Mouse (Mus musculus) heart, embryonic 12.5 days (tissue): ENCODE measurements around the gene Uimc1. TPM values are rescaled to one million over a fixed set of nuclear protein-coding genes. Genes with fewer than 3 reads are reported as not detected.

Experiments
- ATAC-seq: fragments of 200-750 bp; cut with Nextera tagmentation; 2 replicates; pipeline ENCODE4 v1.8.0; 2017; ENCODE audit warnings: moderate TSS enrichment, moderate library complexity; ENCODE audit not compliant: insufficient number of reproducible peaks, low FRiP score
- H3K27ac ChIP-seq: fragments of 300-500 bp; sonication (generic); 2 replicates; pipeline ENCODE4 v1.5.1; 2016; ENCODE audit warnings: mild to moderate bottlenecking, moderate library complexity; ENCODE audit not compliant: poor library complexity, severe bottlenecking
- H3K27me3 ChIP-seq: fragments of 300-500 bp; sonication (generic); replicated peaks from 2 replicates; pipeline ENCODE4 v1.6.1; 2016; ENCODE audit warnings: mild to moderate bottlenecking, moderate library complexity
- H3K36me3 ChIP-seq: fragments of 300-500 bp; sonication (generic); 2 replicates; pipeline ENCODE4 v1.6.1; 2016; ENCODE audit warnings: mild to moderate bottlenecking, moderate library complexity
- H3K4me1 ChIP-seq: fragments of 300-500 bp; sonication (generic); replicated peaks from 2 replicates; pipeline ENCODE4 v1.6.1; 2016; ENCODE audit warnings: mild to moderate bottlenecking
- H3K4me2 ChIP-seq: fragments of 300-500 bp; sonication (generic); 2 replicates; pipeline ENCODE4 v1.6.1; 2016; ENCODE audit warnings: mild to moderate bottlenecking, moderate library complexity
- H3K4me3 ChIP-seq: fragments of 300-500 bp; sonication (generic); 2 replicates; pipeline ENCODE4 v1.5.1; 2016; ENCODE audit warnings: mild to moderate bottlenecking
- H3K9ac ChIP-seq: fragments of 300-500 bp; sonication (generic); 2 replicates; pipeline ENCODE4 v1.6.1; 2016; ENCODE audit warnings: mild to moderate bottlenecking, moderate library complexity
- H3K9me3 ChIP-seq: fragments of 300-500 bp; sonication (generic); replicated peaks from 2 replicates; pipeline ENCODE4 v1.6.1; 2016; ENCODE audit warnings: mild to moderate bottlenecking, moderate library complexity
- WGBS: fragments of 180-500 bp; shearing (Covaris S2); methylation state at CpG from one replicate; pipeline ENCODE4 v1.1.7; 2016; 5-methylcytosine and 5-hydroxymethylcytosine counted together
- polyA plus RNA-seq: library from polyadenylated mRNA; unstranded; fragments of >200 nt; fragmentation: Nextera tagmentation; extraction: Ambion mirVana; gene quantifications from 2 replicates; pipeline ENCODE4 v1.2.1, GENCODE M21; 2016

Gene Uimc1
- polyA plus RNA-seq, 1 experiment from 2014 or later = 14.3 TPM

DNA sequence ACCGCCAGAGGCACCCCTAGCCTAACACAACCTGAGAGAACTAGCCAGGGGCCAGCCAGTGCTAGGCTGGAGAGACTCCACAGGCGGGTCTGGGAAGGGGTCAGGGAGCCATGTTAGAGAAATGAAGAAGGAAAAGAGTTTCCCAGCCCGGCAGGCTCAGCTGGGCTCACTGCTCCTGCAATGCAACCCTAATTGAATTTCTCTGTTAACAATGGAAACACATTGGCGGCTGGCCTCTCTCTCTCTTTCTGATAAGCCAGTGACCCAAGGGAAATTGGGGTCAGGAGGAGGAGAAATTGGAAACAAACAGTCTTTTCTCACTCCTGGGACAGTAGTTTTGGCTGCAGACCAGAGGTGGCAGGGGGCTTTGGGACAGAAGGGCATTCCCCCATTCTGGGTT is 105.5 kb downstream of the Uimc1 start:
- no peak overlapping the region for H3K4me3 ChIP-seq
- H3K4me2 ChIP-seq = no peak overlapping the region
- no peaks in the 10 kb centered on the region for H3K9me3 ChIP-seq
- 13% methylated on average over 4 of the region's 4 CpGs for WGBS
- no peaks in the 10 kb centered on the region for H3K36me3 ChIP-seq
- H3K27ac ChIP-seq = peak overlapping the region; percentile 14; the same call in 1 of the 2 replicates
- no peak for ATAC-seq
- H3K27me3 ChIP-seq = peaks cover 16% of the 10 kb centered on the region; the same call in 1 of the 2 replicates
- H3K4me1 ChIP-seq = peaks cover 15% of the 10 kb centered on the region; the same call in 1 of the 2 replicates
- no peak overlapping the region for H3K9ac ChIP-seq

DNA sequence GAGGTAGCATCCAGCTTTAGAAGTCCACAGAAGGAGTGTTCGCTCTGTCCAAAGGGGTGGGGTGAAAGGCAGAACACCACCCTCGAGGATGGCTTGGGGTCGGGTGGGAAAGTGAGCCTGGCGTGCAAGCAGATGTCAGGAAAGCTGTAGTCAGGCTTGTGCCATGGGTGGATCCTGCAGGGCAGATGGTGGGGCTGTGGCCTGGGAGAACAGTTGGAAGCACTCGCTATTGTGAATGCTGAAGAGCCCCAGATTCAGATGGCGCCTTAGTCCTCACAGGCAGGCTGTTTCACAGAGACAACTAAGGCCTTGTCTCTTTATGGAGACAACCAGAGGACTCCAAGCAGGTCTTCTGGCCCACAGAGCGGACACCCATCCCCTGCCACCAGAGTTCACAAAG is 107.9 kb downstream of the Uimc1 start:
- Histone ChIP-seq H3K9ac (no peak overlapping the region), H3K4me1 (peaks cover 28% of the 10 kb centered on the region), H3K27ac (no peak overlapping the region), H3K4me2 (no peak overlapping the region), H3K9me3 (no peaks in the 10 kb centered on the region), H3K4me3 (no peak overlapping the region), H3K36me3 (no peaks in the 10 kb centered on the region), H3K27me3 (0 out of 2 replicates have a peak, but pooled peaks cover 12% of the 10 kb centered on the region)
- 80% methylated on average over 7 of the region's 7 CpGs for WGBS
- ATAC-seq = no peak

DNA sequence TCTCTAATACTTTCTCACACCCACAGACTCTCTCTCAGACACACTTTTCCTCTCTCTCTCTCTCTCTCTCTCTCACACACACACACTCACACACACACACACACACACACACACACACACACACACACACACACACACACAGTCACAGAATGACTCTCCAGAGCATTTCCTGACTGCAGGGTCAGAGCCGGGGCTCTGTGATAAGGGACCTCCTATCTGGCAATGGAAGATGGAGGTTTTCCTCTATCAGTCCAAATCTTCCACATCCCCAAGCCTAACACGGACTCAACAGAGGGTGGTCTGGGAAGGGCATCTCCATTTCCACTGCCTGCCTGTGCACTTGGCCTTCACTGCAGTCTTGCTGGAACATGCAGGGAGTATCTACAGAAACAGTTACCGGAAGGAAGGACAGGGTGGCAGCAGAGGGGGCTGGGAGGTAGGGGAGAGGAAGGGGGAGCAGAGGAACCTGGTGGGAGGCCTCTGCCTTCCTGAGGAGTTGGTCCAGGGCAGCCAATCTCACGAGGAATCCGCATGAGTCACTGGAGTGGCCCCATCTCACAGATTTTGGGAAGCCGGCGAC is 111.8 kb downstream of the Uimc1 start:
- Histone ChIP-seq H3K4me2 (no peak overlapping the region), H3K9ac (no peak overlapping the region), H3K36me3 (no peaks in the 10 kb centered on the region), H3K4me1 (peaks cover 17% of the 10 kb centered on the region), H3K27me3 (peaks cover 17% of the 10 kb centered on the region; the same call in 1 of the 2 replicates), H3K27ac (peak overlapping the region; percentile 41), H3K4me3 (no peak overlapping the region), H3K9me3 (no peaks in the 10 kb centered on the region)
- peak; percentile 58 for ATAC-seq
- WGBS = 16% methylated on average over 7 of the region's 7 CpGs

DNA sequence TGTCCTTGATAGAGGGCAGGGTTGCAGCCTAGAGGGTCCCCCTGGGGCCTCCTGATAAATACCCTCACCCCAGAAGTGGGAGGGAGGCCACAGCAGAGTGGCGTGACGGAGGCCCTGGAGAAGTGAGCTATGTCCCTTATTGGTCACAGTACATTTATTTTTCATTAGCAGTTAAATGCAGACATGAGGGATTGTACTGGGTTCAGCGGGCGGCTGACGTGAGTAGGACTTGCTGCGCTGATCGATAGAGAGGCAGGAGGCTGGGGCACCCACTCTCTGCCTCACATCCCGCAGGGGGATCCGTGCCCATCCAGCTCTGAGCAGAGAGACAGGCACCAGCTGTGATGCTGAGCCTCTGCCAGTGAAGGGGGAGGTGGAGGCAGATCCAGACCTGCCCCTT is 112.7 kb downstream of the Uimc1 start:
- Histone ChIP-seq H3K27me3 (peaks cover 15% of the 10 kb centered on the region; the same call in 1 of the 2 replicates), H3K4me1 (peaks cover 17% of the 10 kb centered on the region), H3K36me3 (no peaks in the 10 kb centered on the region), H3K9ac (no peak overlapping the region), H3K27ac (no peak overlapping the region), H3K4me3 (no peak overlapping the region), H3K9me3 (no peaks in the 10 kb centered on the region), H3K4me2 (no peak overlapping the region)
- 80% methylated on average over 9 of the region's 9 CpGs for whole genome bisulfite sequencing
- no peak for ATAC-seq

DNA sequence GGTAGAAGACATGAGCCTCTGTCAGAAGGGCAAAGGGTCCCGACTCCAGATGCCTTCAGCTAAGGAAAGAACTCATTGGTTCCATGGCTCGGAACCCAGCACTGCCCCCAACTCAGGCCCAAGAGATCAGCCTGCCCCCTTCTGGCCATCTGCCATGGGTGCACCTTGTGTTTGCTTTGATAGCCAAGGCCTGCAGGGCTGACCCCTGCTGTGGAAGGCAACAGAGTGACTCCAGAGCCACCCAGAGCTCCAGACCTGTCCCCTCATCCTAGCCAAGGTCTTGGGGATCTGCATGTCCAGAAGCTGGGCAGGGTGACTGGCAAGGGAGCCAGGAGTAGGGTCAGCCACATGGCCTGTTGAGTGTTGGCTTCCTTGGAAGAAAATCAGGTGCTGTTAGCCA is 116.5 kb downstream of the Uimc1 start:
- H3K27ac ChIP-seq = no peak overlapping the region
- no peak overlapping the region for H3K4me3 ChIP-seq
- H3K36me3 ChIP-seq = no peaks in the 10 kb centered on the region
- peaks cover 15% of the 10 kb centered on the region for H3K4me1 ChIP-seq
- peaks cover 34% of the 10 kb centered on the region for H3K27me3 ChIP-seq
- 60% methylated on average over 2 of the region's 2 CpGs for WGBS
- no peak for ATAC-seq
- no peaks in the 10 kb centered on the region for H3K9me3 ChIP-seq
- H3K4me2 ChIP-seq = no peak overlapping the region
- no peak overlapping the region for H3K9ac ChIP-seq

DNA sequence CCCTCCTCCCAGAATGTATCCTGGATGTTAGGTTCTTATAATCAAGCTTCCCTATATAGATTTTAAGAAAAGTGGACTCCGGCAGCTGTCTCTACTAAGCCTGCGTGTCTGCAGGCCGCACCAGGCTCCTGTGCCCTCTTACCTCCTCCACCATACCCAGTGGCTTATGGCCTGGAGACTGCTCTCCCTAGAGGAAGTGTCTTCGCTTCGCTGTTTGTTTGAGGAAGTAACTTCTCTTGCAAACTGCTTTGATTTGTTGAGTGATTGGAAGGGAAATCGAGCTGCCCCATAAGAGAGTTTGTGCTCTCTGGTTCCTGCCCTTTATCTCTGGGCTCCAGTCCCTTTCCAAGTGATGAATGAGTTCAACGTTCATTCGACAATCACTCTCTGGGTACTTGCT is 117.1 kb downstream of the Uimc1 start:
- 59% methylated on average over 8 of the region's 8 CpGs for WGBS
- ATAC-seq = no peak
- no peak overlapping the region for H3K4me2 ChIP-seq
- no peaks in the 10 kb centered on the region for H3K9me3 ChIP-seq
- no peak overlapping the region for H3K4me3 ChIP-seq
- no peaks in the 10 kb centered on the region for H3K36me3 ChIP-seq
- peaks cover 11% of the 10 kb centered on the region for H3K4me1 ChIP-seq
- H3K9ac ChIP-seq = no peak overlapping the region
- H3K27ac ChIP-seq = no peak overlapping the region
- peaks cover 35% of the 10 kb centered on the region for H3K27me3 ChIP-seq

DNA sequence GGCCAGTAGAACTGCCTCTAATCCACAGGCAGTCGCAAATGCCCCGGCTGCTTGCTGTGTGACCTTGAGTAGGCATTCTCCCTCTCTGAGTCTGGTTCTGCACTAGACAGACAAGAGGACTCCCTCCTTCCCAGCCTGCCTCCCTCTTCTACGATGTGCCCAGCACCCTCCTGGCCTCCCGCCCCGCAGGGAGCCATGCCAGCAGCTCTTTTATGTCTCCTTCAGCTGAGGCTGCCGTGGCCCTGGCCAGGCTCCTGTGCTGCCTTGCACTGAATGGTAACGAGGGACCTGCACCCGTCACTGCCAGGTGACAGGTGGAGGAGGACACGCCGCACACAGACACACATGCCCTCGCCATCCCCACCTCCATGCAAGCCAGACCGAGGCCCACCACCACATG is 119.1 kb downstream of the Uimc1 start:
- Histone ChIP-seq H3K27me3 (peaks cover 31% of the 10 kb centered on the region), H3K4me1 (no peaks in the 10 kb centered on the region), H3K9me3 (no peaks in the 10 kb centered on the region), H3K4me3 (no peak overlapping the region), H3K9ac (no peak overlapping the region), H3K36me3 (no peaks in the 10 kb centered on the region), H3K27ac (no peak overlapping the region), H3K4me2 (no peak overlapping the region)
- WGBS = 70% methylated on average over 12 of the region's 12 CpGs
- ATAC-seq = no peak

DNA sequence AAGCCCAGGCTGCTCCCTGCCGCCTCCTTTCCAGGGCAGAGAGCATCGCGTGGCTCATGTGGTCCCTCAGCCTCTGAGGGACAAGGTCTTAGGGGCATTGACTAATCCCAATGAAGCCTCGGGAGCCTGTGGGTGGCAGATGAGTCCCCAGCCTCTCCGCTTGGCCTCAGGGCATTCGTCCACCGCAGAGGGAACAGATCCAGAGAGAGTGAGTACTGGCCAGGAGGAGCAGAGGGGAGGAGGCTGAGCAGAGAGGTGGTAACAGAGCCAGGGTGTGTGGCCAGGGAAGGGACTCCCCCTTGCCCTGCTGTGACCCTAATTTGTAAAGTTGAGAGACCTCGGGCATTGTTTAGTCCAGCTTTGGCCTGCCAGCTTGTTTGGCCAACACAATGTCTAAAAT is 121.3 kb downstream of the Uimc1 start:
- ATAC-seq = no peak
- Histone ChIP-seq H3K4me3 (no peak overlapping the region), H3K4me1 (no peaks in the 10 kb centered on the region), H3K36me3 (no peaks in the 10 kb centered on the region), H3K4me2 (no peak overlapping the region), H3K27ac (no peak overlapping the region), H3K27me3 (peaks cover 26% of the 10 kb centered on the region), H3K9ac (no peak overlapping the region), H3K9me3 (no peaks in the 10 kb centered on the region)
- 57% methylated on average over 8 of the region's 8 CpGs for WGBS

Other genes with a start within 250 kb of the Uimc1 start
- 2.9 and 4.3 TPM in 2 replicates for gene Unc5a, start 150.9 kb downstream of the Uimc1 start, polyA plus RNA-seq
- 0.42 and 0.68 TPM in 2 replicates for gene Hk3, start 78.9 kb downstream of the Uimc1 start, polyA plus RNA-seq
- gene Zfp346, start 5.0 kb upstream of the Uimc1 start, polyA plus RNA-seq = 18.6 and 20.5 TPM in 2 replicates
- gene Gm17617, start 33.2 kb upstream of the Uimc1 start, polyA plus RNA-seq = not detected in 2 replicates
- gene Fgfr4, start 52.3 kb upstream of the Uimc1 start, polyA plus RNA-seq = 0.45 and 0.51 TPM in 2 replicates
- gene Nsd1, start 109.5 kb upstream of the Uimc1 start, polyA plus RNA-seq = 52.7 and 53.9 TPM in 2 replicates
- 328 and 343 TPM in 2 replicates for gene Prelid1, start 220.2 kb upstream of the Uimc1 start, polyA plus RNA-seq
- 62.0 and 62.3 TPM in 2 replicates for gene Rab24, start 221.6 kb upstream of the Uimc1 start, polyA plus RNA-seq
- 14.7 and 15.2 TPM in 2 replicates for gene Mxd3, start 229.5 kb upstream of the Uimc1 start, polyA plus RNA-seq